Mouse (Mus musculus) neural tube, embryonic 13.5 days (tissue): Measurements from ENCODE around the gene Eef2k. TPM values are rescaled to one million over a fixed set of nuclear protein-coding genes. Genes with fewer than 3 reads are reported as not detected.
"Not testable (repeated sequence)": the region's sequence is repeated elsewhere in the genome, so short reads cannot be mapped to it uniquely, and the experiment has no call there.

Source experiments
- ATAC-seq: fragments of 200-750 bp; cut with Nextera tagmentation; 2 replicates; pipeline ENCODE4 v1.8.0; 2017; ENCODE audit warnings: low read depth, mild to moderate bottlenecking, moderate TSS enrichment, moderate library complexity
- H3K27ac ChIP-seq: fragments of 300-500 bp; sonication (generic); replicated peaks from 2 replicates; pipeline ENCODE4 v1.5.1; 2015; ENCODE audit warnings: moderate library complexity, mild to moderate bottlenecking, inconsistent platforms
- H3K27me3 ChIP-seq: fragments of 300-500 bp; sonication (generic); 2 replicates; pipeline ENCODE4 v1.6.1; 2015; ENCODE audit warnings: mild to moderate bottlenecking, inconsistent platforms
- H3K36me3 ChIP-seq: fragments of 300-500 bp; sonication (generic); 2 replicates; pipeline ENCODE4 v1.6.1; 2015; ENCODE audit warnings: mild to moderate bottlenecking, inconsistent platforms
- H3K4me1 ChIP-seq: fragments of 300-500 bp; sonication (generic); replicated peaks from 2 replicates; pipeline ENCODE4 v1.6.1; 2015; ENCODE audit warnings: inconsistent platforms
- H3K4me2 ChIP-seq: fragments of 300-500 bp; sonication (generic); 2 replicates; pipeline ENCODE4 v1.6.1; 2015; ENCODE audit warnings: inconsistent platforms, mild to moderate bottlenecking, moderate library complexity
- H3K4me3 ChIP-seq: fragments of 300-500 bp; sonication (generic); 2 replicates; pipeline ENCODE4 v1.5.1; 2015; ENCODE audit warnings: mild to moderate bottlenecking, inconsistent platforms
- H3K9ac ChIP-seq: fragments of 300-500 bp; sonication (generic); 2 replicates; pipeline ENCODE4 v1.6.1; 2015; ENCODE audit warnings: moderate library complexity, mild to moderate bottlenecking, inconsistent platforms
- H3K9me3 ChIP-seq: fragments of 300-500 bp; sonication (generic); 2 replicates; pipeline ENCODE4 v1.6.1; 2016; ENCODE audit warnings: inconsistent platforms
- WGBS: fragments of 180-500 bp; shearing (Covaris S2); methylation state at CpG from one replicate; pipeline ENCODE4 v1.1.7; 2015; 5-methylcytosine and 5-hydroxymethylcytosine counted together
- polyA plus RNA-seq: library from polyadenylated mRNA; unstranded; fragments of >200 nt; fragmentation: Nextera tagmentation; extraction: Ambion mirVana; gene quantifications from 2 replicates; pipeline ENCODE4 v1.2.1, GENCODE M21; 2015

Eef2k gene
- polyA plus RNA-seq, 1 experiment from 2014 or later = 29.2 TPM

- peaks cover 58% of the 10 kb centered on the region for H3K36me3 ChIP-seq
- not testable (repeated sequence) for H3K4me3 ChIP-seq, H3K4me1 ChIP-seq, H3K27ac ChIP-seq, H3K27me3 ChIP-seq, ATAC-seq, H3K9me3 ChIP-seq, H3K9ac ChIP-seq, H3K4me2 ChIP-seq
- WGBS = 80% methylated on average over 7 of the region's 7 CpGs
Measured at GRCm38 (mm10) chr7:120953591-120953990, 111.0 kb downstream of the Eef2k start.

Other genes with a start within 250 kb of the Eef2k start
- 194 and 221 TPM in 2 replicates for gene Uqcrc2, start 207.7 kb upstream of the Eef2k start, polyA plus RNA-seq
- gene Pdzd9, start 172.5 kb upstream of the Eef2k start, polyA plus RNA-seq = 0.33 and 0.39 TPM in 2 replicates
- gene Mosmo, start 165.2 kb upstream of the Eef2k start, polyA plus RNA-seq = 13.8 and 17.6 TPM in 2 replicates
- gene Vwa3a, start 103.5 kb upstream of the Eef2k start, polyA plus RNA-seq = 0.39 and 0.42 TPM in 2 replicates
- gene Gm5737, start 30.5 kb upstream of the Eef2k start, polyA plus RNA-seq = not detected in 2 replicates
- gene Polr3e, start 74.9 kb downstream of the Eef2k start, polyA plus RNA-seq = 21.4 and 24.7 TPM in 2 replicates
- gene Cdr2, start 139.5 kb downstream of the Eef2k start, polyA plus RNA-seq = 15.2 and 16.0 TPM in 2 replicates
- gene Mfsd13b, start 139.7 kb downstream of the Eef2k start, polyA plus RNA-seq = 0.45 TPM in 1 of 2 replicates, not detected in the other
- 190 and 205 TPM in 2 replicates for gene Mettl9, start 191.6 kb downstream of the Eef2k start, polyA plus RNA-seq
- 1.1 and 1.2 TPM in 2 replicates for gene Igsf6, start 231.7 kb downstream of the Eef2k start, polyA plus RNA-seq
- 0.11 and 0.18 TPM in 2 replicates for gene Otoa, start 238.8 kb downstream of the Eef2k start, polyA plus RNA-seq